Mouse (Mus musculus) bone marrow, adult 2 months (tissue): Measurements from ENCODE around the gene Lhx3.

Experiments used
- CTCF ChIP-seq: fragments of 200-500 bp; IDR thresholded peaks from 2 replicates; pipeline ENCODE4 v1.5.1; 2011; ENCODE audit warnings: low read length, control low read depth; ENCODE audit not compliant: control insufficient read depth, insufficient read depth
- POLR2A ChIP-seq: fragments of 200-500 bp; IDR thresholded peaks from 2 replicates; pipeline ENCODE4 v1.6.1; 2011; ENCODE audit warnings: low read depth, mild to moderate bottlenecking, control low read depth, low read length, borderline replicate concordance; ENCODE audit not compliant: control insufficient read depth

GRCm38 (mm10) chr2:26230253-26230652 is 22.2 kb upstream of the Lhx3 start:
- TF ChIP-seq CTCF (no peak), POLR2A (no peak)
